Mouse (Mus musculus): ENCODE data around the gene C2cd4d. TPM values are rescaled to one million over a fixed set of nuclear protein-coding genes. Genes with fewer than 3 reads are reported as not detected.

Gene C2cd4d
- polyA plus RNA-seq (2015; fragmentation: Nextera tagmentation; extraction: Ambion mirVana) = 0.22 TPM in 1 of 2 replicates, not detected in the other

- no peak for ATAC-seq (ENCODE audit: low read depth)
- Histone ChIP-seq H3K9me3 (replicated peaks) (no peaks in the 10 kb centered on the region), H3K4me1 (replicated peaks) (peaks cover 4% of the 10 kb centered on the region; the same call in 1 of the 2 replicates), H3K4me2 (peak within 1 kb of the TSS; percentile 62), H3K27ac (no peak within 1 kb of the TSS), H3K27me3 (peaks cover 51% of the 10 kb centered on the region), H3K36me3 (no peaks in the 10 kb centered on the region), H3K9ac (no peak within 1 kb of the TSS), H3K4me3 (replicated peaks) (peak within 1 kb of the TSS; percentile 43)
- WGBS (ENCODE audit: insufficient replicate concordance) = 59% methylated on average over 7 of the region's 7 CpGs
- DNase-seq = no peak
Measured at GRCm38 (mm10) chr3:94362138-94362537, at the start of gene C2cd4d. TSS of gene C2cd4d (plus strand) at chr3:94362438.

GRCm38 (mm10) chr3:94328681-94329080, 33.6 kb upstream of the C2cd4d start:
- H3K27me3 ChIP-seq = no peaks in the 10 kb centered on the region
- WGBS (ENCODE audit: insufficient replicate concordance) = 73% methylated on average over 3 of the region's 3 CpGs
- no peak overlapping the region for H3K9ac ChIP-seq
- no peaks in the 10 kb centered on the region for H3K36me3 ChIP-seq
- no peak overlapping the region for H3K4me3 ChIP-seq (replicated peaks)
- H3K27ac ChIP-seq = no peak overlapping the region
- DNase-seq (no peak), ATAC-seq (ENCODE audit: low read depth) (no peak)
- no peaks in the 10 kb centered on the region for H3K9me3 ChIP-seq (replicated peaks)
- no peak overlapping the region for H3K4me2 ChIP-seq
- H3K4me1 ChIP-seq (replicated peaks) = no peaks in the 10 kb centered on the region

- Histone ChIP-seq H3K4me2 (no peak overlapping the region), H3K4me1 (replicated peaks) (no peaks in the 10 kb centered on the region), H3K27me3 (no peaks in the 10 kb centered on the region), H3K9me3 (replicated peaks) (no peaks in the 10 kb centered on the region), H3K4me3 (replicated peaks) (no peak overlapping the region), H3K36me3 (no peaks in the 10 kb centered on the region), H3K27ac (no peak overlapping the region), H3K9ac (no peak overlapping the region)
- ATAC-seq (ENCODE audit: low read depth) = no peak
- WGBS (ENCODE audit: insufficient replicate concordance) = 76% methylated on average over 4 of the region's 4 CpGs
- DNase-seq = no peak
Measured at GRCm38 (mm10) chr3:94334442-94334841, 27.8 kb upstream of the C2cd4d start.

- Histone ChIP-seq H3K36me3 (no peaks in the 10 kb centered on the region), H3K4me3 (replicated peaks) (no peak overlapping the region), H3K4me2 (no peak overlapping the region), H3K27me3 (no peaks in the 10 kb centered on the region), H3K9me3 (replicated peaks) (no peaks in the 10 kb centered on the region), H3K4me1 (replicated peaks) (no peaks in the 10 kb centered on the region), H3K27ac (no peak overlapping the region), H3K9ac (no peak overlapping the region)
- DNase-seq (no peak), ATAC-seq (ENCODE audit: low read depth) (no peak)
- WGBS (ENCODE audit: insufficient replicate concordance) = 55% methylated on average over 3 of the region's 3 CpGs
Measured at GRCm38 (mm10) chr3:94338522-94338921, 23.7 kb upstream of the C2cd4d start.

- Histone ChIP-seq H3K9me3 (replicated peaks) (no peaks in the 10 kb centered on the region), H3K4me2 (no peak within 1 kb of the TSS), H3K27ac (no peak within 1 kb of the TSS), H3K4me3 (replicated peaks) (no peak within 1 kb of the TSS), H3K4me1 (replicated peaks) (no peaks in the 10 kb centered on the region), H3K9ac (no peak within 1 kb of the TSS), H3K36me3 (no peaks in the 10 kb centered on the region), H3K27me3 (no peaks in the 10 kb centered on the region)
- ATAC-seq (ENCODE audit: low read depth) = no peak
- 47% methylated on average over 3 of the region's 3 CpGs for WGBS (ENCODE audit: insufficient replicate concordance)
- no peak for DNase-seq
Measured at GRCm38 (mm10) chr3:94341959-94342422, 20.2 kb upstream of the C2cd4d start, which contains the start of gene Them5. TSS of gene Them5 (plus strand) at chr3:94342099.

GRCm38 (mm10) chr3:94342552-94342951, 19.7 kb upstream of the C2cd4d start:
- ATAC-seq (ENCODE audit: low read depth) = no peak
- no peak for DNase-seq
- H3K4me2 ChIP-seq = no peak overlapping the region
- 46% methylated on average over 1 of the region's 1 CpGs for WGBS (ENCODE audit: insufficient replicate concordance)
- no peaks in the 10 kb centered on the region for H3K27me3 ChIP-seq
- no peaks in the 10 kb centered on the region for H3K4me1 ChIP-seq (replicated peaks)
- H3K27ac ChIP-seq = no peak overlapping the region
- no peaks in the 10 kb centered on the region for H3K36me3 ChIP-seq
- H3K9ac ChIP-seq = no peak overlapping the region
- no peaks in the 10 kb centered on the region for H3K9me3 ChIP-seq (replicated peaks)
- H3K4me3 ChIP-seq (replicated peaks) = no peak overlapping the region

DNA sequence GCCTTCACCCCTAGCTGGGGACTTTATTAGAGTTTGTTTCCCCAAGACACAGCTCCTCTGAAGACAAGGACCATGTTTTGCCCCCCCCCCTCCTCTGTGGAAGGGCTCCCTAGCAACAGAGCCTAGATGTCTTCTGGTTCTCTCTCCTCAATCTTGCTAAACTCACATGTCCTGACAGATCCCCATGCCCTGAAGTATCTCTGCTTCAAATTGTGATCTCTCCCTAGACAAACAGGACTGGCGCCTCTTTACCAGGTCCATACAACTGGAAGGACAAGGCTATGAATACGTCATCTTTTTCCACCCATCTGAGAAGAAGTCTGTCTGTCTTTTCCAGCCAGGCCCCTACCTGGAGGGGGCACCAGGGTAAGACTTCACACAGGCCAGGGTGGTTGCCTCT, 18.1 kb upstream of the C2cd4d start:
- no peak overlapping the region for H3K27ac ChIP-seq
- H3K9ac ChIP-seq = no peak overlapping the region
- H3K4me2 ChIP-seq = no peak overlapping the region
- ATAC-seq (ENCODE audit: low read depth) (no peak), DNase-seq (no peak)
- H3K9me3 ChIP-seq (replicated peaks) = no peaks in the 10 kb centered on the region
- H3K4me1 ChIP-seq (replicated peaks) = no peaks in the 10 kb centered on the region
- no peaks in the 10 kb centered on the region for H3K36me3 ChIP-seq
- no peaks in the 10 kb centered on the region for H3K27me3 ChIP-seq
- WGBS (ENCODE audit: insufficient replicate concordance) = 59% methylated on average over 2 of the region's 2 CpGs
- no peak overlapping the region for H3K4me3 ChIP-seq (replicated peaks)

- Histone ChIP-seq H3K4me3 (replicated peaks) (no peak overlapping the region), H3K27ac (no peak overlapping the region), H3K4me1 (replicated peaks) (no peaks in the 10 kb centered on the region), H3K9ac (no peak overlapping the region), H3K36me3 (no peaks in the 10 kb centered on the region), H3K4me2 (no peak overlapping the region), H3K27me3 (no peaks in the 10 kb centered on the region), H3K9me3 (replicated peaks) (no peaks in the 10 kb centered on the region)
- DNase-seq = no peak
- no peak for ATAC-seq (ENCODE audit: low read depth)
- 61% methylated on average over 3 of the region's 3 CpGs for WGBS (ENCODE audit: insufficient replicate concordance)
Measured at GRCm38 (mm10) chr3:94344897-94345296, 17.3 kb upstream of the C2cd4d start.

DNA sequence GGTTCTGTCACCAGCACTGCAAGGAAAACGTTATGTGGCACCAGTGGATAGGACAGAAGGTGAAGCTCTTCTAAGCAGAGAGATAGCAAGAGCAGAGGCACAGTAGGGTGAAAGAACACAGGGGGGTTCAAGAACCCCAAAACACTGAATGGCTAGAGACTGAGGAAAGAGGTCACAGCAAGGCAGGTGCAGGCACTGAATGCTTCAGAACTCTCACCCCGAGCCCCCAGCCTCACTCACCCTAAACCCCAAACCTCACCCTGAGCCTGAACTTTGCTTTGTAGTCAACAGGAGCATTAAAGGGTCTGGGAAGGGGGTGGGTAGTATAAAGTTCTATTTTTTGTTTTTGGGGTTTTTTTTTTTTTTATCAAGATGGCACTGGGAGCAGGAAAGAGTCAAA, 14.1 kb upstream of the C2cd4d start:
- H3K4me1 ChIP-seq (replicated peaks) = no peaks in the 10 kb centered on the region
- WGBS (ENCODE audit: insufficient replicate concordance) = 62% methylated on average over 2 of the region's 2 CpGs
- no peaks in the 10 kb centered on the region for H3K27me3 ChIP-seq
- DNase-seq = no peak
- H3K9me3 ChIP-seq (replicated peaks) = no peaks in the 10 kb centered on the region
- no peak overlapping the region for H3K4me2 ChIP-seq
- no peak overlapping the region for H3K27ac ChIP-seq
- no peak overlapping the region for H3K9ac ChIP-seq
- H3K4me3 ChIP-seq (replicated peaks) = no peak overlapping the region
- no peak for ATAC-seq (ENCODE audit: low read depth)
- no peaks in the 10 kb centered on the region for H3K36me3 ChIP-seq

- DNase-seq (no peak), ATAC-seq (ENCODE audit: low read depth) (no peak)
- peaks cover 45% of the 10 kb centered on the region for H3K27me3 ChIP-seq
Measured at GRCm38 (mm10) chr3:94360812-94361211, 1.4 kb upstream of the C2cd4d start.

DNA sequence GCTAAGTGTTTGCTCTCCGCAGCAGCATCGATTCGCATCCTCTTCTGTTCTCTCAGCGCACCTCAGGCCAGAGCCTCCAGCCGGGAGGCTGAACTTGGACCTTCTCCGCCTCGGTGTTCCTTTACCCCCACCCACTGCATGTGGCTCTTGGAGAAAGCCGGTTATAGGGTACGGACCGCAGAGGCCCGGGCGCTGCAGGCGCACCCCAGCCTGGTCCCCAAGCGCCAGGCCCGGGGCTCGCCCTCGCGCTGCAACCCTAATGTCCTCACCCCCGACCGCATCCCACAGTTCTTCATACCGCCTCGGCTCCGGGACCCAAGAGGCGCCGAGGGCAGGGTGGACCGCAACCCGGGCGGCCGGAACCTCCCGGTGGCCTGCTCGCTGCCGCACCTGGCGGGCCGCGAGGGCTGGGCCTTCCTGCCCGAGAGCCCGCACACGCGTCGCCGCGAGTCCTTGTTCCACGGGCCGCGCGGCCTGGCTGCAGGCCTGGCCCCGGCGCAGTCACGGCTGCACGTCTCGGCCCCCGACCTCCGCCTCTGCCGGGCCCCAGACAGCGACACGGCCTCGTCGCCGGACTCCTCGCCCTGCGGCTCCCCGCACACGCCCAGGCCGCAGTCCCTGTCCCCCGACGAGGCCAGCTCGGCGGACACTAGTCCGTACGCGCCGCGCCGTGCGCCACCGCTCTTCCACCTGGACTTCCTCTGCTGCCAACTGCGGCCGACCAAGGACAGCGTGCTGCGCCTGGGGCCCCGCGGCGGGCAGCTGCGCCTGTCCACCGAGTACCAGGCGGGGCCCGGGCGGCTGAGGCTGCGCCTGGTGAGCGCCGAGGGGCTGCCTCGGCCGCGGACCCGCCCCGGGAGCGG, 1.3 kb downstream of the C2cd4d start:
- DNase-seq = no peak
- no peak overlapping the region for H3K27ac ChIP-seq
- H3K27me3 ChIP-seq = peaks cover 51% of the 10 kb centered on the region

More at GRCm38 (mm10) chr3:94360812-94361211, 1.4 kb upstream of the C2cd4d start:
- H3K4me2 ChIP-seq = no peak overlapping the region
- no peak overlapping the region for H3K4me3 ChIP-seq (replicated peaks)
- no peak overlapping the region for H3K9ac ChIP-seq
- no peaks in the 10 kb centered on the region for H3K36me3 ChIP-seq
- H3K9me3 ChIP-seq (replicated peaks) = no peaks in the 10 kb centered on the region
- no peak overlapping the region for H3K27ac ChIP-seq
- 0% methylated on average over 1 of the region's 1 CpGs for WGBS (ENCODE audit: insufficient replicate concordance)
- 0 out of 2 replicates have a peak, but pooled peaks cover 4% of the 10 kb centered on the region for H3K4me1 ChIP-seq (replicated peaks)

More for the DNA sequence above, 1.3 kb downstream of the C2cd4d start:
- Histone ChIP-seq H3K4me2 (peak overlapping the region; percentile 62), H3K9ac (peak overlapping the region; percentile 36), H3K36me3 (no peaks in the 10 kb centered on the region), H3K9me3 (replicated peaks) (no peaks in the 10 kb centered on the region), H3K4me3 (replicated peaks) (peak overlapping the region; percentile 43), H3K4me1 (replicated peaks) (peaks cover 4% of the 10 kb centered on the region; the same call in 1 of the 2 replicates)
- peak; percentile 30; the same call in 1 of the 2 replicates for ATAC-seq (ENCODE audit: low read depth)
- 6% methylated on average over 92 of the region's 97 CpGs for WGBS (ENCODE audit: insufficient replicate concordance)
